Mouse (Mus musculus): ENCODE results near the gene Ccl4. TPM values are rescaled to one million over a fixed set of nuclear protein-coding genes. Genes with fewer than 3 reads are reported as not detected.

The Ccl4 gene
- polyA plus RNA-seq, 1 experiment from 2014 or later, result 0.59 TPM

DNA sequence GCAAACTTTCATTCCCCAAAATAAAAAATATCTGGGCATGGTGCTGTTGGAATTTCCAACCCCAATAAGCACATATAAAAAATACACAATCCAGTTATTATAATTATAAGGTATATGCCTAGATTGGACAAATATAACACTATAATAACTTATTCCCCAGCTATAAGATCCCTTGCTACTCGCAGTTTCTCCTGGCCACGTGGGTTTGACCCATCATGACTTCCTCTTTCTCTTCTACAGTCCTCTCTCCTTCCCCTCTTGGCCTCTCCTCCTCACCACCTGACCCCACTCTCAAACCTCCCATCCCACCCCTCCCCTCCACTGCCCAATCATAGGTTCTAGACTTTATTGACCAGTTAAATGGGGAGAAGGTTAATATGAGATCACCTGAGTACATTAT, 51.5 kb downstream of the Ccl4 start:
- Histone ChIP-seq H3K9me3 (ENCODE audit: low read depth, low read length) (no peaks in the 10 kb centered on the region), H3K36me3 (ENCODE audit: insufficient read depth) (no peaks in the 10 kb centered on the region), H3K4me2 (no peak overlapping the region), H3K9ac (no peak overlapping the region), H3K4me3 (ENCODE audit: low read depth, low read length) (no peak overlapping the region), H3K27me3 (ENCODE audit: insufficient read depth, low read length) (no peaks in the 10 kb centered on the region), H3K27ac (ENCODE audit: low read depth) (no peak overlapping the region), H3K4me1 (ENCODE audit: insufficient read depth) (no peaks in the 10 kb centered on the region)
- DNase-seq (no peak), ATAC-seq (ENCODE audit: insufficient read depth) (no peak)
- no peak for TF ChIP-seq CTCF (IDR thresholded peaks at IDR 0.05; ENCODE audit: low read depth)
- WGBS, result 74% methylated on average over 2 of the region's 2 CpGs

Other genes starting within 250 kb of the Ccl4 start
- not detected in 2 replicates for gene Gas2l2, start 233.1 kb upstream of the Ccl4 start, polyA plus RNA-seq (2014; fragmentation: Nextera tagmentation; extraction: Ambion mirVana)
- 0.23 and 0.64 TPM in 2 replicates for gene 1700020L24Rik, start 224.9 kb upstream of the Ccl4 start, polyA plus RNA-seq (2014; fragmentation: Nextera tagmentation; extraction: Ambion mirVana)
- gene Mmp28, start 199.5 kb upstream of the Ccl4 start, polyA plus RNA-seq (2014; fragmentation: Nextera tagmentation; extraction: Ambion mirVana), result 2.1 TPM in 2 replicates
- gene Taf15, start 189.5 kb upstream of the Ccl4 start, polyA plus RNA-seq (2014; fragmentation: Nextera tagmentation; extraction: Ambion mirVana), result 14.4 and 14.7 TPM in 2 replicates
- gene Heatr9, start 140.4 kb upstream of the Ccl4 start, polyA plus RNA-seq (2014; fragmentation: Nextera tagmentation; extraction: Ambion mirVana), result 0.09 TPM in 1 of 2 replicates, not detected in the other
- gene Ccl5, start 132.1 kb upstream of the Ccl4 start, polyA plus RNA-seq (2014; fragmentation: Nextera tagmentation; extraction: Ambion mirVana), result 0.64 TPM in 1 of 2 replicates, not detected in the other
- 2.8 and 7.0 TPM in 2 replicates for gene Ccl9, start 83.9 kb upstream of the Ccl4 start, polyA plus RNA-seq (2014; fragmentation: Nextera tagmentation; extraction: Ambion mirVana)
- 4.8 and 7.2 TPM in 2 replicates for gene Ccl6, start 69.5 kb upstream of the Ccl4 start, polyA plus RNA-seq (2014; fragmentation: Nextera tagmentation; extraction: Ambion mirVana)
- not detected in 2 replicates for gene Rpl9-ps1, start 17.0 kb upstream of the Ccl4 start, polyA plus RNA-seq (2014; fragmentation: Nextera tagmentation; extraction: Ambion mirVana)
- 0.33 and 0.51 TPM in 2 replicates for gene Ccl3, start 13.2 kb upstream of the Ccl4 start, polyA plus RNA-seq (2014; fragmentation: Nextera tagmentation; extraction: Ambion mirVana)
- gene Wfdc17, start 41.4 kb downstream of the Ccl4 start, polyA plus RNA-seq (2014; fragmentation: Nextera tagmentation; extraction: Ambion mirVana), result 0.76 and 2.8 TPM in 2 replicates
- gene Wfdc18, start 46.4 kb downstream of the Ccl4 start, polyA plus RNA-seq (2014; fragmentation: Nextera tagmentation; extraction: Ambion mirVana), result 0.41 TPM in 1 of 2 replicates, not detected in the other
- gene Wfdc21, start 84.4 kb downstream of the Ccl4 start, polyA plus RNA-seq (2014; fragmentation: Nextera tagmentation; extraction: Ambion mirVana), result 0.99 and 1.2 TPM in 2 replicates
- gene Heatr6, start 91.1 kb downstream of the Ccl4 start, polyA plus RNA-seq (2014; fragmentation: Nextera tagmentation; extraction: Ambion mirVana), result 25.6 and 26.5 TPM in 2 replicates
- gene Hnf1b, start 187.5 kb downstream of the Ccl4 start, polyA plus RNA-seq (2014; fragmentation: Nextera tagmentation; extraction: Ambion mirVana), result 10.9 and 11.4 TPM in 2 replicates

Data from lung, embryonic 14.5 days (tissue).